Mouse (Mus musculus) forebrain, embryonic 11.5 days (tissue): ENCODE data around the gene Nab1. TPM values are rescaled to one million over a fixed set of nuclear protein-coding genes. Genes with fewer than 3 reads are reported as not detected.

Experiments
- ATAC-seq: fragments of 200-750 bp; cut with Nextera tagmentation; replicated peaks from 2 replicates; pipeline ENCODE4 v1.8.0; 2017; ENCODE audit warnings: moderate TSS enrichment; ENCODE audit not compliant: low FRiP score
- DNase-seq: peaks from one replicate; pipeline ENCODE4 v3.0.0-alpha.2; 2017; ENCODE audit warnings: low spot score
- H3K27ac ChIP-seq: fragments of 300-500 bp; sonication (generic); 2 replicates; pipeline ENCODE4 v1.5.1; 2014; ENCODE audit warnings: low read depth, low read length
- H3K27me3 ChIP-seq: fragments of 300-500 bp; sonication (generic); 2 replicates; pipeline ENCODE4 v1.6.1; 2014; ENCODE audit warnings: mild to moderate bottlenecking, low read length, mixed read lengths; ENCODE audit not compliant: control insufficient read depth, insufficient read depth
- H3K36me3 ChIP-seq: fragments of 300-500 bp; sonication (generic); 2 replicates; pipeline ENCODE4 v1.6.1; 2014; ENCODE audit warnings: mild to moderate bottlenecking, low read length, moderate library complexity, mixed read lengths; ENCODE audit not compliant: control insufficient read depth, insufficient read depth
- H3K4me1 ChIP-seq: fragments of 300-500 bp; sonication (generic); replicated peaks from 2 replicates; pipeline ENCODE4 v1.6.1; 2014; ENCODE audit warnings: low read length, mixed read lengths; ENCODE audit not compliant: control insufficient read depth, insufficient read depth
- H3K4me2 ChIP-seq: fragments of 300-500 bp; sonication (generic); 2 replicates; pipeline ENCODE4 v1.6.1; 2014; ENCODE audit warnings: low read depth, mild to moderate bottlenecking, low read length, moderate library complexity, mixed read lengths; ENCODE audit not compliant: severe bottlenecking
- H3K4me3 ChIP-seq: fragments of 300-500 bp; sonication (generic); 2 replicates; pipeline ENCODE4 v1.5.1; 2014; ENCODE audit warnings: low read depth, low read length
- H3K9ac ChIP-seq: fragments of 300-500 bp; sonication (generic); 2 replicates; pipeline ENCODE4 v1.6.1; 2014; ENCODE audit warnings: low read length
- H3K9me3 ChIP-seq: fragments of 300-500 bp; sonication (generic); 2 replicates; pipeline ENCODE4 v1.6.1; 2016; ENCODE audit warnings: low read length, mixed read lengths; ENCODE audit not compliant: control insufficient read depth
- WGBS: fragments of 180-500 bp; shearing (Covaris S2); extraction: QIAGEN DNeasy Blood & Tissue Kit; methylation state at CpG from one replicate; pipeline ENCODE4 v1.1.7; 2014; 5-methylcytosine and 5-hydroxymethylcytosine counted together
- polyA plus RNA-seq: library from polyadenylated mRNA; unstranded; fragments of >200 nt; fragmentation: Nextera tagmentation; extraction: Ambion mirVana; gene quantifications from 2 replicates; pipeline ENCODE4 v1.2.1, GENCODE M21; 2014

Gene Nab1
- polyA plus RNA-seq, 1 experiment from 2014 or later, result 9.0 TPM

DNA sequence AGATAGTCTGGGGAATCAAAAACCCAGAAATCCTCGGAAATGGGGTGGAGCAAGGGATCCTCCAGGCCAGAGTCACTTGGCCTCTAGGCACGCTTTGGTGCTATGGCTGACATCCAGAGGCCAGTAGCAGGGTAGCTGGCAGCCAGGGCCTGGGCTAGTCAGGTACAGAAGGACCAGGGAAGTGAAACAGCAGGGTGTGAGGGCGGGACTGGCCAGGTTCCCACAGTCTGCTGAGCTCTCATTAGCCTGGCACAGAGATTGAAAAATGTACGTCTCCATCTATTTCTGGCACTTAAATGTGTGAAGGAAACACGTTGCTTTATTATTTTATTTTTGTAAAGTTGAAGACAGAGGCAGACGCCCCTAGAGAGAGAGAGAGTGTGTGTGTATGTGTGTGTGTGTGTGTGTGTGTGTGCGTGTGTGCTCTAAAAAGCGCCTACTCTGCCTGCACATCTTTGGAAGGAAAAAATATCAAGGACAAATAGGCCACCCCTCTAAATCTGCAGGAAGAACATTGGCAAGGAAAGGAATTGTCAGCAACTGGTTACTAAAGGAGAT is 21.0 kb upstream of the Nab1 start:
- H3K9me3 ChIP-seq, result no peaks in the 10 kb centered on the region
- H3K4me3 ChIP-seq, result no peak overlapping the region
- no peak overlapping the region for H3K9ac ChIP-seq
- no peaks in the 10 kb centered on the region for H3K36me3 ChIP-seq
- ATAC-seq (0 out of 2 replicates have a peak, but pooled peaks have one; percentile 18), DNase-seq (no peak)
- no peak overlapping the region for H3K27ac ChIP-seq
- no peak overlapping the region for H3K4me2 ChIP-seq
- H3K27me3 ChIP-seq, result no peaks in the 10 kb centered on the region
- no peaks in the 10 kb centered on the region for H3K4me1 ChIP-seq
- WGBS, result 75% methylated on average over 8 of the region's 8 CpGs

DNA sequence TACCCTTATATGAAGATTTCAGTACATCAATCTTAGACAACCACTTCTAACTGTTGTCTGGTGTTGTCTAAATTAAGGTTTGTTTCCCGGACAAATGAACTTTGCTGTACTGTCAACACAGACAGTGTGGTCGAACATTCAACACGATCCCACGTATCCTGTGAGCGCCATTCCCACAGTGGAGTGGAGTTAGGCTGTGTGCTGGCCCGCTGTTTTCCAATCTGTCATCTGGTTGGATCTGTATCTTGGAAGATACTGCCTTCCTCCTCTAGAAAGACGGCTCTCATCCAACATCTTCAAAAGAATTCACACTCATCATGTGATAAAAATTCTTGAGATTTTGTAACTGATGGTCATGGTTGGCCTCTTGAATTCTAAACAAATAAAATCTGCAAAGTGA is 19.7 kb upstream of the Nab1 start:
- Histone ChIP-seq H3K9ac (no peak overlapping the region), H3K36me3 (no peaks in the 10 kb centered on the region), H3K27me3 (no peaks in the 10 kb centered on the region), H3K4me2 (no peak overlapping the region), H3K27ac (no peak overlapping the region), H3K4me1 (no peaks in the 10 kb centered on the region), H3K9me3 (no peaks in the 10 kb centered on the region), H3K4me3 (no peak overlapping the region)
- ATAC-seq (no peak), DNase-seq (no peak)
- WGBS, result 91% methylated on average over 7 of the region's 7 CpGs

DNA sequence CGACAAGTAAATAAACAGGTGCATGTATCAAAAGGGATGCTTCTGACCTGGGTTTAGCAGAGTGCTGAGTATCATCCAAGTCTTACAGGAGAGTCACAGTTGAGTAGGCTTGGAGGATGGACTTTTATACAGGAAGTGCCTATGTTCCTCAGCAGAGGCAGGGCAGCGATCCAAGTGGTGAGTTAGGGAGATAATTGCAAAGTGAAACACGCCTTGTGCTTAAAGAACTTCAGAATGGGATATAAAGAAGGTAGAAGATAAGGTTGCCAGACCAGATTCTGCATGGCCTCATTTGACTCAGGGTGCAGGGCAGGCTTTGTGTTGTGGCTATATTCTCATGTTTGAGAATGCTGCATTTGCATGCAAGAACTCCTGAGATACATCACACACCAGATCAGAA is 14.8 kb upstream of the Nab1 start:
- H3K4me3 ChIP-seq, result no peak overlapping the region
- DNase-seq (no peak), ATAC-seq (no peak)
- no peaks in the 10 kb centered on the region for H3K9me3 ChIP-seq
- no peak overlapping the region for H3K27ac ChIP-seq
- no peak overlapping the region for H3K4me2 ChIP-seq
- WGBS, result 88% methylated on average over 3 of the region's 3 CpGs
- H3K9ac ChIP-seq, result no peak overlapping the region
- no peaks in the 10 kb centered on the region for H3K36me3 ChIP-seq
- H3K4me1 ChIP-seq, result no peaks in the 10 kb centered on the region
- no peaks in the 10 kb centered on the region for H3K27me3 ChIP-seq

DNA sequence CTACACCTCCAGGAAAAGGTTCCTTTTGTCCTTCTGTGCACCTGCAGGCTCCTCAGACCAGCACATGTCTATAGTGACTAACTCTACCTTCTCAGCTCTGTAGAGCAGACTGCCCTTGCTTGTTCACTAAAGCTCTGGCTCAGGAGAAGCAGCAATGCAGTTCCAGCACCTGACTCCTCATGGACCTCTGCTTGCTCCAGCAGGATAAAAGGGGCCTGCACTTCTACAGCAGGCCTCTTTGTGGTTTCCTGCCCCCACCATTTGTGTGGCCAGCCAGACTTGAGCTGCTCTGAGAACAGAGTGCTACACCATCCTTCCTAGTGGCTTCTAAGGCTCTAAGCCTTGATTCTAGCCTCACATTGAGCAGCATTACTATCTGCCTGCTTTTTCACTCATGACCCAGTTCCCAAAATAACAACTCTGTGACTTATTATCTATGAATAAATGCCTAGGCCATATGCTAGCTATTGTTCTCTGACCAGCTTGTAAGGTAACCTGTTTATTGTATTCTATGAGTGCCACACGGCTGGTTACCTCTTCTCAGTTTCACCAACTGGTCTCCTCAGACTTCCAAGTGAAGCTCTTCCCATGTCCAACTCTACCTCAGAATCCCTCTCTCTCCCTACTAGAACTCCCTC is 11.4 kb upstream of the Nab1 start:
- no peak overlapping the region for H3K4me3 ChIP-seq
- no peak overlapping the region for H3K27ac ChIP-seq
- no peak for ATAC-seq
- no peak for DNase-seq
- H3K9me3 ChIP-seq, result no peaks in the 10 kb centered on the region
- no peak overlapping the region for H3K9ac ChIP-seq
- no peak overlapping the region for H3K4me2 ChIP-seq
- WGBS, result 85% methylated on average over 1 of the region's 1 CpGs
- no peaks in the 10 kb centered on the region for H3K36me3 ChIP-seq
- no peaks in the 10 kb centered on the region for H3K4me1 ChIP-seq
- no peaks in the 10 kb centered on the region for H3K27me3 ChIP-seq

DNA sequence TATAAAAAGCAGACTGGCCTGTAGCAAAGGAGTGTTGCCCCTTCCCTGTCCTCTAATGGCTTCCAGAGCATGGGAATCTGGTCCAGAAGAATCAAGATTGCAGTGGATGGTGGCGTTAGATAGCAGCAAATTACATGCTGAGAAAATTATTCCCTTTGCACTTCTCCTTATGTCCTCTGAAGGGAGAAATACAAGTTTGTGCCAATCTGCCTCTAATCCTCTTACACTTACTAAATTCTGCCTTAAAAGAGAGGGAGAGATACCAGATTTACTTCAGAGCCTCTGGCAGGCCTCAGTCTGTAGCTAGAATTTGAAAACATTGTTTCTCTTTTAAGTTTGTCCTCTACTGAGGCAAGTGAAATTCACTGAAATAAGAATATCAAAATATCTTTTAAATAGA is 5.7 kb upstream of the Nab1 start:
- Histone ChIP-seq H3K36me3 (no peaks in the 10 kb centered on the region), H3K27ac (no peak overlapping the region), H3K4me1 (no peaks in the 10 kb centered on the region), H3K27me3 (no peaks in the 10 kb centered on the region), H3K9me3 (no peaks in the 10 kb centered on the region), H3K9ac (no peak overlapping the region), H3K4me3 (no peak overlapping the region), H3K4me2 (no peak overlapping the region)
- no peak for ATAC-seq
- 73% methylated on average over 1 of the region's 1 CpGs for WGBS
- no peak for DNase-seq

DNA sequence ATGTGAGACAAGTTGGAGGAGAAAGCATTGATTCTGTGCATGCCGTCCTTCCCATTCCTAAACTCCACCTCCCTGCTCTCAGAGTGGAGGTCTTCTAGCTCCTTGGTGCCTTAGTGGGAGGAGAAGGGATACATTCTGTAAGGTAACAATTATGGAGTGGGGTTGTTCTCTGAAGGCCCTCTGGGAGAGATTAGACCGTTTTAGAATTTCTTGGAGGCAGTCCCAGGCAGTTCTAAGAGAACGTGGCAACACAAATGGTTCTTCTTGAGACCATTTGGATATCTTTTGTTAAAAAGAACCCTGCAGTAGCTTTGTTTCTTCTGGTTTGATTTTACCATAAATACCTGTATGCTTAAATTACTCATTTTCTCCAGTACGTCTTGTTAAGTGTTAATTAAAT is 1.8 kb upstream of the Nab1 start:
- H3K9ac ChIP-seq, result no peak overlapping the region
- DNase-seq (no peak), ATAC-seq (no peak)
- no peaks in the 10 kb centered on the region for H3K36me3 ChIP-seq
- H3K4me2 ChIP-seq, result no peak overlapping the region
- no peaks in the 10 kb centered on the region for H3K9me3 ChIP-seq
- 0 out of 2 replicates have a peak, but pooled peaks cover 2% of the 10 kb centered on the region for H3K4me1 ChIP-seq
- 76% methylated on average over 4 of the region's 4 CpGs for WGBS
- 0 out of 2 replicates have a peak, but pooled peaks cover 2% of the 10 kb centered on the region for H3K27me3 ChIP-seq
- no peak overlapping the region for H3K27ac ChIP-seq
- H3K4me3 ChIP-seq, result no peak overlapping the region

DNA sequence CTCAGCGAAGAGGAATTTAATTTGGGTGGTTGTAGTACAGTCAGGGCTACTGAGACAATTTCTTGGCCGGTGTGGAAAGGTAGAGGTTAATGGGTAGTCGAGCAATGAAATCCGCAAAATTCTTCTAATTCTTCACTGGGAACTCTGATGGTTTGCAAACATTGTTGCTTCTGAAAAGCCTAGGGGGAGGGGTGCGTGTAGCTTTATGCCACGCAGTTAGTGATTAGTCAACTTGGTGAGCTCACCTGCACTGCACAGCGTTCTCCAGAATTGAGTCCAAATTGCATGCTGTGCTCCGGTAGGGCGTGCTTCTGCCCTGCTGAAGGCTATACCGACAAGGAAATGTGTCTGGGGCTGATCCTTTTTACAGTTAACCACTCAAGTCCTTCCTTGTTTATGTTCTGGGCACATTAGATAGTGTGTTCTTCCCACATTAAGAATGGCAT is 1.2 kb upstream of the Nab1 start:
- no peaks in the 10 kb centered on the region for H3K36me3 ChIP-seq
- H3K9ac ChIP-seq, result no peak overlapping the region
- DNase-seq, result no peak
- 0 out of 2 replicates have a peak, but pooled peaks cover 2% of the 10 kb centered on the region for H3K4me1 ChIP-seq
- H3K27ac ChIP-seq, result no peak overlapping the region
- whole genome bisulfite sequencing, result 66% methylated on average over 10 of the region's 10 CpGs
- H3K27me3 ChIP-seq, result 0 out of 2 replicates have a peak, but pooled peaks cover 2% of the 10 kb centered on the region
- ATAC-seq, result no peak
- no peak overlapping the region for H3K4me3 ChIP-seq
- no peaks in the 10 kb centered on the region for H3K9me3 ChIP-seq
- no peak overlapping the region for H3K4me2 ChIP-seq

DNA sequence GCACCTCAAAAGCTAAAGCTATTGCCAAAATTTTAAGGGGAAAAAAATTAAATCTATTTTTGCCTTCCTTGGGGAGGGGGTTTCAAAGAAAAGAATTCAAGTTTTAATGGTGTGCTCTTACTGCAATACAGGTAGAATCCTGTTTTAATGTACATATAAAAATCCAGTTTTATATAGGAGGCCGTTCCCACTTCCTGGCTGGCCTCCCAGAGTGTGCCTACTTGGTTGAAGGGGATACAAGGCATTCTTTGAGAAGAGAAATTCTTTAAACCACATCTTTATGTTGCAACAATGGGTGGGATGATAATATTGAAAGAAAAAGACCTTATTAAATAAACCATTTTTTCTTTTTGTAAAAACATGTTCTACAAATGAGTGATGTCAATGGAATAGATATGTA is 611 bp upstream of the Nab1 start:
- Histone ChIP-seq H3K36me3 (no peaks in the 10 kb centered on the region), H3K4me2 (no peak overlapping the region), H3K27me3 (0 out of 2 replicates have a peak, but pooled peaks cover 2% of the 10 kb centered on the region), H3K4me1 (0 out of 2 replicates have a peak, but pooled peaks cover 2% of the 10 kb centered on the region), H3K9me3 (no peaks in the 10 kb centered on the region), H3K27ac (no peak overlapping the region), H3K4me3 (peak overlapping the region; percentile 85; the same call in 1 of the 2 replicates), H3K9ac (no peak overlapping the region)
- 80% methylated on average over 1 of the region's 1 CpGs for WGBS
- no peak for ATAC-seq
- no peak for DNase-seq
